Mouse (Mus musculus): Measurements from ENCODE around the gene Trip12. TPM values are rescaled to one million over a fixed set of nuclear protein-coding genes. Genes with fewer than 3 reads are reported as not detected.

Gene Trip12
- polyA plus RNA-seq, 2 experiments, result 76.9 to 87.3 TPM

GRCm38 (mm10) chr1:84742156-84742555 lies 98.2 kb downstream of the Trip12 start:
- no peak overlapping the region for H3K9ac ChIP-seq (ENCODE audit: low read depth, low read length, severe bottlenecking)
- 93% methylated on average over 3 of the region's 3 CpGs for WGBS
- DNase-seq (ENCODE audit: low spot score) (no peak), ATAC-seq (ENCODE audit: low FRiP score, low read depth) (no peak)
- no peaks in the 10 kb centered on the region for H3K9me3 ChIP-seq (ENCODE audit: control insufficient read depth, low read length)
- H3K4me1 ChIP-seq (ENCODE audit: control insufficient read depth, insufficient read depth, low read length), result no peaks in the 10 kb centered on the region
- H3K27me3 ChIP-seq (ENCODE audit: control insufficient read depth, insufficient read depth, low read length), result no peaks in the 10 kb centered on the region
- H3K27ac ChIP-seq (replicated peaks; ENCODE audit: low read depth, low read length), result no peak overlapping the region
- TF ChIP-seq POLR2A (IDR thresholded peaks at IDR 0.05; ENCODE audit: borderline replicate concordance, extremely low read depth, insufficient read depth, insufficient read length), result no peak
- H3K4me2 ChIP-seq (replicated peaks; ENCODE audit: low read depth, low read length, severe bottlenecking), result no peak overlapping the region
- H3K36me3 ChIP-seq (ENCODE audit: control insufficient read depth, insufficient read depth, low read length), result peaks cover 63% of the 10 kb centered on the region
- H3K4me3 ChIP-seq (replicated peaks; ENCODE audit: low read length), result no peak overlapping the region

DNA sequence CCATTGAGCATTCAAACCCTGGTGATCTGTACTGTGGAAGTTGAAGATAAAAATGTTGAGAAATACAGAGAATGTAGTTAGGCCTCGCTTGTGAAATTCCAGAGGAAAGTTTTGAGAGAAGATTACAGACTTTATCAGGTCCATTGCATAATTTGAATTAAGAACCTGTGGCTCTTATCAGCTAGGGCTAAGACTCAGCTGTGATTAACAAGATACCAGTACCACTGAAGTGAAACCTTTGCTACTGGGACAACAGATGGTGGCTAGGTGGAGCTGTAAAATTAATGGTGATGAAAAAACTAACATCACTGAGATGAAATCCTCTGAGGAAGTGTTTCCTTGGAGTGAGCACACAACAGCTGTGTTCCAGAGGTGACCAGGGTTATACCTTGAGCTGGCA lies 100.2 kb downstream of the Trip12 start:
- H3K4me2 ChIP-seq (replicated peaks; ENCODE audit: low read depth, low read length, severe bottlenecking), result no peak overlapping the region
- H3K4me3 ChIP-seq (replicated peaks; ENCODE audit: low read length), result no peak overlapping the region
- TF ChIP-seq POLR2A (IDR thresholded peaks at IDR 0.05; ENCODE audit: borderline replicate concordance, extremely low read depth, insufficient read depth, insufficient read length), result no peak
- no peak for ATAC-seq (ENCODE audit: low FRiP score, low read depth)
- H3K4me1 ChIP-seq (ENCODE audit: control insufficient read depth, insufficient read depth, low read length), result no peaks in the 10 kb centered on the region
- H3K27me3 ChIP-seq (ENCODE audit: control insufficient read depth, insufficient read depth, low read length), result no peaks in the 10 kb centered on the region
- H3K27ac ChIP-seq (replicated peaks; ENCODE audit: low read depth, low read length), result no peak overlapping the region
- H3K9ac ChIP-seq (ENCODE audit: low read depth, low read length, severe bottlenecking), result no peak overlapping the region
- H3K9me3 ChIP-seq (ENCODE audit: control insufficient read depth, low read length), result no peaks in the 10 kb centered on the region
- 95% methylated on average over 1 of the region's 1 CpGs for WGBS
- peaks cover 63% of the 10 kb centered on the region for H3K36me3 ChIP-seq (ENCODE audit: control insufficient read depth, insufficient read depth, low read length)
- no peak for DNase-seq (ENCODE audit: low spot score)

GRCm38 (mm10) chr1:84737097-84737496 lies 103.2 kb downstream of the Trip12 start:
- Histone ChIP-seq H3K4me1 (ENCODE audit: control insufficient read depth, insufficient read depth, low read length) (no peaks in the 10 kb centered on the region), H3K4me2 (replicated peaks; ENCODE audit: low read depth, low read length, severe bottlenecking) (no peak overlapping the region), H3K36me3 (ENCODE audit: control insufficient read depth, insufficient read depth, low read length) (peaks cover 65% of the 10 kb centered on the region), H3K9me3 (ENCODE audit: control insufficient read depth, low read length) (no peaks in the 10 kb centered on the region), H3K4me3 (replicated peaks; ENCODE audit: low read length) (no peak overlapping the region), H3K9ac (ENCODE audit: low read depth, low read length, severe bottlenecking) (no peak overlapping the region), H3K27ac (replicated peaks; ENCODE audit: low read depth, low read length) (no peak overlapping the region), H3K27me3 (ENCODE audit: control insufficient read depth, insufficient read depth, low read length) (no peaks in the 10 kb centered on the region)
- 59% methylated on average over 1 of the region's 1 CpGs for WGBS
- TF ChIP-seq POLR2A (IDR thresholded peaks at IDR 0.05; ENCODE audit: borderline replicate concordance, extremely low read depth, insufficient read depth, insufficient read length), result no peak
- ATAC-seq (ENCODE audit: low FRiP score, low read depth) (no peak), DNase-seq (ENCODE audit: low spot score) (no peak)

DNA sequence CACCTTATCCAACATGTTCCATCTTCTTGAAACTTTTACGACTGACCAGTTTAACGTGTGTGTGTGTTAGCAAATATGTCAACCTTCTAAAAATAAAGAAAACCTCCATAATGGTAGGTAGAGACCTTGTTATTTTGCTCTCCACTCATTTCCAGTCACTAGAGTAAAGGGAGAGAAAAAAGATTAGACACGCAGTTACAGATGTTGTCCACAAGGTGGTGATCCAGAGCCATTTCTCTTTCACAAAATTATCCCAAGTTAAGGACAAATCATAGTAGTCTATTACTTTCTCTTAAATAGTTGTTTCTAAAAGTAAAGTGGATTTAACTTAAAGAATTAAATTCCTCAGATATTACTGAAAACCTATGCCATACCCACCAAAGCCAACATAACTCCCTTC lies 106.5 kb downstream of the Trip12 start:
- TF ChIP-seq POLR2A (IDR thresholded peaks at IDR 0.05; ENCODE audit: borderline replicate concordance, extremely low read depth, insufficient read depth, insufficient read length), result no peak
- Histone ChIP-seq H3K27me3 (ENCODE audit: control insufficient read depth, insufficient read depth, low read length) (no peaks in the 10 kb centered on the region), H3K4me3 (replicated peaks; ENCODE audit: low read length) (no peak overlapping the region), H3K9me3 (ENCODE audit: control insufficient read depth, low read length) (no peaks in the 10 kb centered on the region), H3K4me2 (replicated peaks; ENCODE audit: low read depth, low read length, severe bottlenecking) (no peak overlapping the region), H3K9ac (ENCODE audit: low read depth, low read length, severe bottlenecking) (no peak overlapping the region), H3K36me3 (ENCODE audit: control insufficient read depth, insufficient read depth, low read length) (peaks cover 68% of the 10 kb centered on the region), H3K4me1 (ENCODE audit: control insufficient read depth, insufficient read depth, low read length) (no peaks in the 10 kb centered on the region), H3K27ac (replicated peaks; ENCODE audit: low read depth, low read length) (no peak overlapping the region)
- DNase-seq (ENCODE audit: low spot score), result no peak
- ATAC-seq (ENCODE audit: low FRiP score, low read depth), result no peak
- 62% methylated on average over 3 of the region's 3 CpGs for WGBS

- no peak for ATAC-seq (ENCODE audit: low FRiP score, low read depth)
- Histone ChIP-seq H3K27ac (replicated peaks; ENCODE audit: low read depth, low read length) (no peak overlapping the region), H3K4me1 (ENCODE audit: control insufficient read depth, insufficient read depth, low read length) (no peaks in the 10 kb centered on the region), H3K4me2 (replicated peaks; ENCODE audit: low read depth, low read length, severe bottlenecking) (no peak overlapping the region), H3K4me3 (replicated peaks; ENCODE audit: low read length) (no peak overlapping the region), H3K27me3 (ENCODE audit: control insufficient read depth, insufficient read depth, low read length) (no peaks in the 10 kb centered on the region), H3K36me3 (ENCODE audit: control insufficient read depth, insufficient read depth, low read length) (peaks cover 57% of the 10 kb centered on the region), H3K9ac (ENCODE audit: low read depth, low read length, severe bottlenecking) (no peak overlapping the region), H3K9me3 (ENCODE audit: control insufficient read depth, low read length) (no peaks in the 10 kb centered on the region)
- DNase-seq (ENCODE audit: low spot score), result no peak
- no peak for TF ChIP-seq POLR2A (IDR thresholded peaks at IDR 0.05; ENCODE audit: borderline replicate concordance, extremely low read depth, insufficient read depth, insufficient read length)
- 79% methylated on average over 1 of the region's 1 CpGs for WGBS
These were observed 108.6 kb downstream of the Trip12 start for GRCm38 (mm10) chr1:84731763-84732162.

DNA sequence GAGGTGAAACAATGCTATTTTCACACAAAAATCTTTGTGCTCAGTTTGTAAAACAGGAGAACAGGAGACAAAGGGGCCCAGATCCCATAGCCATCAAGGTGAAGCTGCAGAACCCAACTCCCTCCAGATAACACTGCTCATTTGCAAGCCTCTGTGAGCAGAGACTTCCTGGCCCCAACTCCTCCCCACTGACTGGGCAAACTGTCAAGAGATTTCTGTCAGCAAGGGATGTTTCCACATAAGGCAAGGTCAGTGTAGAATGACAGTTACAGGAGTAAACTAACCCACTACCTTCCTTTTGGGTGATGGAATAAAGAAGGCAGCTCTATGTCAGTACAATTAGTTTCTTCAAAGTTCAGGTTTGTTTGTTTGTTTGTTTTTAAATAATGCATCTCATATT lies 117.5 kb downstream of the Trip12 start:
- no peak for TF ChIP-seq POLR2A (IDR thresholded peaks at IDR 0.05; ENCODE audit: borderline replicate concordance, extremely low read depth, insufficient read depth, insufficient read length)
- H3K4me3 ChIP-seq (replicated peaks; ENCODE audit: low read length), result no peak overlapping the region
- no peaks in the 10 kb centered on the region for H3K4me1 ChIP-seq (ENCODE audit: control insufficient read depth, insufficient read depth, low read length)
- DNase-seq (ENCODE audit: low spot score), result no peak
- H3K36me3 ChIP-seq (ENCODE audit: control insufficient read depth, insufficient read depth, low read length), result peaks cover 47% of the 10 kb centered on the region
- H3K9me3 ChIP-seq (ENCODE audit: control insufficient read depth, low read length), result no peaks in the 10 kb centered on the region
- H3K4me2 ChIP-seq (replicated peaks; ENCODE audit: low read depth, low read length, severe bottlenecking), result no peak overlapping the region
- no peak for ATAC-seq (ENCODE audit: low FRiP score, low read depth)
- H3K27me3 ChIP-seq (ENCODE audit: control insufficient read depth, insufficient read depth, low read length), result no peaks in the 10 kb centered on the region
- H3K27ac ChIP-seq (replicated peaks; ENCODE audit: low read depth, low read length), result no peak overlapping the region
- H3K9ac ChIP-seq (ENCODE audit: low read depth, low read length, severe bottlenecking), result no peak overlapping the region
